Mouse (Mus musculus) adrenal gland, postnatal 4 days (tissue): ENCODE measurements around the gene Ptms. TPM values are rescaled to one million over a fixed set of nuclear protein-coding genes. Genes with fewer than 3 reads are reported as not detected.

Source experiments
- DNase-seq, 2 experiments: peaks; one replicate each; pipeline ENCODE4 v3.0.0; 2021 to 2022; ENCODE audit warnings: low spot score in 2 of 2, mixed read lengths in 2 of 2
- total RNA-seq, 2 experiments: library from RNA; stranded (reverse); gene quantifications; 2 replicates each; pipeline ENCODE4 v1.2.3; 2021

Ptms gene
- total RNA-seq, 2 experiments from 2014 or later: 692 to 728 TPM

DNA sequence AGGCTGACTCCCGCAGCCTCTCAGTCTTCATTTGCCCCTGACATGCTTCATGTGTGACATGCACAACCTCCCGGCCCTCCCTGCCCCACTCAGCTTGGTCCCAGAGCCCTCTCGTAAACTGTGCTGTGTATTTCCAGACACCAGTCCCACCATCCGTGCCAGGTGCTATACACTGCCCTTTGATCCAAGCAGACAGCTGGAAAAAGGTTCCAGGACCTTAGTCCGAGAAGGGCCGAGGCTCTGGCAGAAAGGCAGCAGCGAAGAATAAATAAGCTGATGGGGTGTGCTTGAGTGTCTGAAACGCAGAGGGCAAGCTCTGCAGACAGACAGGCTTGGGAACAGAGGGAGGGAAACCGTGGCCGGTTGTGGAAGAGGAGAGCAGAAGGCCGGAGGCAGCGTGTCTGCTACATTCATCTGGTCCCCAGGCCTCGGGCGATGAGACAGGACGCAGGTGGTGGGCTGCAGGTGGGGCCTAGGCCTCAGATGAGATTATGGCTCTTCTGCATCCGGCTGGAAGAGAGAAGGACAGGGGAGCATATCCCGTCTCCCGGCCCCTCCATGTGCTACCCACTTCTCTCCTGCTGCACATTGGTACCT, 54.0 kb downstream of the Ptms start:
- no peak for DNase-seq

Other genes starting within 250 kb of the Ptms start
- gene Emg1, start 207.9 kb downstream of the Ptms start, total RNA-seq: 100 to 1,000 TPM in 1 of 2 experiments, 10 to 100 TPM in 1; 99.3 to 101 TPM
- gene Phb2, start 207.8 kb downstream of the Ptms start, total RNA-seq: 100 to 1,000 TPM; 400 to 439 TPM
- gene Ptpn6, start 181.4 kb downstream of the Ptms start, total RNA-seq: 1 to 10 TPM; 8.3 to 8.4 TPM
- gene Grcc10, start 178.7 kb downstream of the Ptms start, total RNA-seq: 100 to 1,000 TPM; 313 TPM
- gene Gm45234, start 164.1 kb downstream of the Ptms start, total RNA-seq: 1 to 10 TPM in 1 of 2 experiments, not detected in 1; 2.2 TPM
- 100 to 1,000 TPM in 1 of 2 experiments, 10 to 100 TPM in 1; 99.7 to 111 TPM for gene Atn1, start 163.6 kb downstream of the Ptms start, total RNA-seq
- gene Eno2, start 150.4 kb downstream of the Ptms start, total RNA-seq: 10 to 100 TPM; 17.9 to 28.3 TPM
- gene Lrrc23, start 140.4 kb downstream of the Ptms start, total RNA-seq: not detected
- gene Spsb2, start 111.4 kb downstream of the Ptms start, total RNA-seq: 10 to 100 TPM; 18.7 to 19.2 TPM
- gene Tpi1, start 105.8 kb downstream of the Ptms start, total RNA-seq: 100 to 1,000 TPM; 422 to 439 TPM
- gene Usp5, start 90.6 kb downstream of the Ptms start, total RNA-seq: 100 to 1,000 TPM; 141 to 148 TPM
- gene Cdca3, start 90.6 kb downstream of the Ptms start, total RNA-seq: 10 to 100 TPM; 50.6 to 58.6 TPM
- gene Gnb3, start 79.8 kb downstream of the Ptms start, total RNA-seq: 10 to 100 TPM; 13.9 to 16.3 TPM
- 10 to 100 TPM; 47.3 to 52.2 TPM for gene P3h3, start 62.4 kb downstream of the Ptms start, total RNA-seq
- 1 to 10 TPM; 5.1 to 5.6 TPM for gene Gpr162, start 56.1 kb downstream of the Ptms start, total RNA-seq
- gene Cd4, start 31.9 kb downstream of the Ptms start, total RNA-seq: under 1 TPM; 0.62 to 0.84 TPM
- gene Lag3, start 8.4 kb downstream of the Ptms start, total RNA-seq: 1 to 10 TPM; 1.5 to 1.7 TPM
- 100 to 1,000 TPM; 257 to 265 TPM for gene Mlf2, start 11.3 kb upstream of the Ptms start, total RNA-seq
- gene Cops7a, start 45.4 kb upstream of the Ptms start, total RNA-seq: 100 to 1,000 TPM; 143 to 151 TPM
- gene Pianp, start 76.6 kb upstream of the Ptms start, total RNA-seq: 10 to 100 TPM in 1 of 2 experiments, 1 to 10 TPM in 1; 6.2 to 11.1 TPM
- 10 to 100 TPM; 60.6 to 67.6 TPM for gene Zfp384, start 89.0 kb upstream of the Ptms start, total RNA-seq
- gene Ing4, start 119.7 kb upstream of the Ptms start, total RNA-seq: 100 to 1,000 TPM; 118 TPM
- gene Acrbp, start 129.6 kb upstream of the Ptms start, total RNA-seq: 1 to 10 TPM; 7.3 to 8.0 TPM
- 1 to 10 TPM in 1 of 2 experiments, under 1 TPM in 1; 0.84 to 1.0 TPM for gene Lpar5, start 147.8 kb upstream of the Ptms start, total RNA-seq
- 100 to 1,000 TPM; 227 to 264 TPM for gene Chd4, start 175.9 kb upstream of the Ptms start, total RNA-seq
- 10 to 100 TPM; 36.5 to 36.8 TPM for gene Nop2, start 211.8 kb upstream of the Ptms start, total RNA-seq
- 10 to 100 TPM; 42.7 to 49.9 TPM for gene Iffo1, start 225.1 kb upstream of the Ptms start, total RNA-seq
- 1,000 to 10,000 TPM; 1,146 to 1,218 TPM for gene Gapdh, start 246.4 kb upstream of the Ptms start, total RNA-seq